Mouse (Mus musculus) thymus, postnatal 10 days (tissue): ENCODE results near the gene Tchp.

Source experiments
- DNase-seq, 2 experiments: peaks; one replicate each; pipeline ENCODE4 v3.0.0; 2021; ENCODE audit warnings: low spot score in 2 of 2

The Tchp gene

GRCm38 (mm10) chr5:114696939-114697338 lies 10.6 kb upstream of the Tchp start:
- no peak for DNase-seq

GRCm38 (mm10) chr5:114698044-114698746 lies 9.4 kb upstream of the Tchp start:
- DNase-seq = no peak

GRCm38 (mm10) chr5:114699015-114699414 lies 8.5 kb upstream of the Tchp start:
- DNase-seq = no peak

- DNase-seq = no peak
These were observed 4.9 kb upstream of the Tchp start for GRCm38 (mm10) chr5:114702403-114703392.

DNA sequence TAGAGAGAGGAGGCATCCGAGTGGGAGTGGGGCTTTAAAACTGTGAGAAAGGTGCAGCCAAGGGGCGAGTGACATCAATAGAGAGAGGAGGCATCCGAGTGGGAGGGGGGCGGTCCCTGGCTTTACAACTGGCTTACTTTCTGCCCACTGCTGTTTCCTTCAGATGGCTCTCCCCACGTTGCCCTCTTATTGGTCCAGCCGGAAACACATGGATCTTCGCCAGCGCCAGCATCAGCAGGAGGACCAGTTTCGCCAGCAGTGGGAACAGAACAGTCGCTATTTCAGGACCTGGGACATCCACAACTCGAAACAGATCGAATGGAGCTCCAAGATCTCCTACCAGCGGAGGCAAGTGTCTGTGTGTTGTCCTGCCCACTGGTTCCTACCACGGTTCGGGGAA lies 931 bp downstream of the Tchp start:
- no peak for DNase-seq

GRCm38 (mm10) chr5:114709357-114709756 lies 1.8 kb downstream of the Tchp start:
- no peak for DNase-seq

DNA sequence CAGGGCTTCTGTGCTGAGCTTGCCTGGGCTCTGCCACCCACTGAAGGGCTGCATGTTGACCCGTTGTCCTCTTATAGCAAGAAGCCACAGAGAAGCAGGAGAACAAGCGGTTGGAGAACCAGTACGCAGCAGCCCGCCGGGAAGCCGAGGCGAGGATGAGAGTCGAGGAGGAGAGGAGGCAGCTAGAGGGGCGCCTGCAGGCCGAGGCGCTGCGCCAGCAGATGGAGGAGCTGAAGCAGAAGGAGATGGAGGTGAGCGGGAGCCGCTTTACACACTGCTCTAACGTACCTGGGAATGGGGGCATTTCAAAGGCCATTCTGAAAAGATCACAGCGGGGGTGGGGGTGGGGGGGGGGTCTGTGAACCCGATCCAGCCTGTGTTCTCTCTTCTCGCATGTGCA lies 7.0 kb downstream of the Tchp start:
- DNase-seq = no peak

DNA sequence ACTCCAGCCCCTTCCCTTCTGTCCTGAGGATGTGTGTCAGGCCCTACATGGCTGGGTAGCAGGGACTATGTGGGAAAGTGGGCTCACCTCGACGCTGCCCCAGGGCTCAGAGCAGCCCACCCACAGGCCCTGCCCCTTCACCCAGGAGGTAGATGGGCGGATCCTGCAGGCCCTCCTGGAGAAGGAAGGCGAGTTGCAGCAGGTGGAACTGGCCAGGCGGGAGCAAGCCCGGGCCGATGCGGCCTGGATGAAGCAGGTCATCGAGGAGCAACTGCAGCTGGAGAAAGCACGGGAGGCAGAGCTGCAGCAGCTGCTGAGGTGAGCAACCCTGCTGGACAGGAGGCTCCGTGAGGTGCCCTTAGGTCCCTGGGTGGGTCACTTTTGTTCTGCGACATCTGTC lies 9.7 kb downstream of the Tchp start:
- no peak for DNase-seq

- no peak for DNase-seq
These were observed 10.4 kb downstream of the Tchp start for GRCm38 (mm10) chr5:114717937-114718336.

- DNase-seq = no peak
These were observed 10.9 kb downstream of the Tchp start for GRCm38 (mm10) chr5:114718483-114718882.

DNA sequence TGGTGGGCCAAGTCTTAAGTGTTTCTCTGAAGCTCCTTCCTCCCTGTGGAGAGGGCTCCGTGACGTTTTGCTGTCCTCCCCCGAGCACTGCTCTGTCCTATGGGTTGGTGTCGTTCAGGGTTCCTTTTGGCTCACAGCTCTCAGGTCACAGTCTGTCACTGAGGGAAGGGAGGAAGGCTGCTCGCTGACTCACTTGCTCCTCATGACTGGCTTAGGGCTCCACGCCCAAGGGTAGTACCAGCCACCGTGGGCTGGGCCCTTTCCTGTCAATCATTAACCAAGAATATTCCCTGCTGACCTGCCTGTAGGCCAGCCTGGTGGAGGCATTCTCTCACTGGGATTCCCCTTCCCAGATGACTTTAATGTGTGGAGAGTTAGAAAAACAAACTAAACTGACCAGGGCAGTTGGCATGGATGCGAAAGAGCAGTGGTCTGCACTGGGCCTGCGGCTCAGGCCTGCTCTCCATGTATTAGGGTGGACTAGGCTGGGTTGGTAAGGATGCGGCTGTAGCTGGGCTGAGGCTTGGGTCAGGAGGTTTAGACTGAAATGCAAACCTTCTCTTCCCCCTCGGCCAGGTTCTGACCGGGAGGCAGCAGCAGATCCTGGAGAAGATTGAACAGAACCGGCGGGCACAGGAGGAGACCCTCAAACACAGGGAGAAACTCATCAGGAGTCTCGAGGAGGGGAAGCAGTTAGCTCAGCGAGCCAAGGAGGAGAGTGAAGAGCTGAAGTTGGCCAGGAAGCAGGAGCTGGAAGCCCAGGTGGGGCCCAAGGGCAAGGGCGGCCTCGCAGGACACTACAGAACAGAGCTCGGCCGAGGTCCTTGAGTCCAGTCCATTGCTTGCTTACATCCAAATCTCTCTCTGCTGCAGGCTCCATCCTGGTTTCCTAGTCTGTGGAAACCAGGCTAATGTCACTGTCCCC lies 11.7 kb downstream of the Tchp start:
- no peak for DNase-seq

DNA sequence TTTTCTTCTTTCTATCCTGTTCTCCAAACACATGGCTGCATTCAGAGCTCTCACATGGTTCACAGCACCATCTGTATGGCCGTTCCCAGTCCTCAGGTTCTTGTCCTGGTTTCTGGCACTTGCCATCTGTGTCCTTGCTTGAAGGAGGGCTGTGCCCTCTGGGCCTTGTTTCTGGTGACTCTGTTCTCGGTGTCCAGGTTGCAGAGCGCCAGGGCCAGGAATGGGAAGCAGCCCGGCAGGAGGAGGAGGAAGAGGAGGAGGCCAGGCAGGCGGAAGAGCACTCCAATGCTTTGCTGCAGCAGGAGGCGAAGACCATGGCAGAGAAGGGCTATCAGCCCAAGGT lies 12.3 kb downstream of the Tchp start:
- DNase-seq = no peak

DNA sequence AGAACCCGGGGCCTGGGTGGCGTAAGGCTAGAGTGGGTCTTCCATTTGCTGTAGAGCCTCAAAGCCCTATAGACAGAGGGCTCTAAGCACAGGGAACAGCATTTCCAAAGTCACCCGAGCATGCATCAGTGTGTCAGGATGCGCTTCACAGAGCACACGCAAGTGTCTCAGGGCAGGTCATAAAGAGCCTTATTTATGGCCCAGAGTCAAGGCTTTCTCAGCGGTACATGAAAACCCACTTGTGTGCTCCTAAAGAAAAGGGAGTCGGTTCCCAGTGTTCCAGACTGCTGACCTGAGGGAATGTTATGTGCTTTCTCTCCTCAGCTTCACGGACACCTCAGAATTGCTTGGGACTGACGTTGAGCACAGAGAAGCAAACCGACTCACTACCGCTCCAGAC lies 13.2 kb downstream of the Tchp start:
- DNase-seq = no peak

GRCm38 (mm10) chr5:114721969-114722368 lies 14.4 kb downstream of the Tchp start:
- no peak for DNase-seq

DNA sequence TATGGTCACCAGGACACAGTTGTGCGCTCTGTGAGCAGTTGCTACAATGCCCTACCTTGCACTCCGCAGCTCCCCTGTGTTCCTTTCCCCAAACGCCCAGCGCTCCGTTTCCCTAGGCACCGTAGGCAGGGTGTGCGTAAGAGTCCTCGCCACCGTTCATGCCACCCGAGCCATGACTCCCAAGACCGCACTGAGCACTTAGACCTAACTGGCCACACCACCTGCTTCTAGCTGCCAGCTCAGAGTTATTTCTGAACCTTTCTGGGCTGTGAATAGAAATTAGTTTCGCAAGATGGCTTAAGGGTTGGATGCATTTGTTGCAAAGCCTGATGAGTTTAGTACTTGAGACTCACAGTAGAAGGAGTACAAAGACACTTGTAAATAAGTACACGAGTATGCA lies 15.3 kb downstream of the Tchp start:
- no peak for DNase-seq

GRCm38 (mm10) chr5:114728160-114728559 lies 20.6 kb downstream of the Tchp start:
- DNase-seq = no peak

GRCm38 (mm10) chr5:114730129-114730528 lies 22.6 kb downstream of the Tchp start:
- DNase-seq = no peak

DNA sequence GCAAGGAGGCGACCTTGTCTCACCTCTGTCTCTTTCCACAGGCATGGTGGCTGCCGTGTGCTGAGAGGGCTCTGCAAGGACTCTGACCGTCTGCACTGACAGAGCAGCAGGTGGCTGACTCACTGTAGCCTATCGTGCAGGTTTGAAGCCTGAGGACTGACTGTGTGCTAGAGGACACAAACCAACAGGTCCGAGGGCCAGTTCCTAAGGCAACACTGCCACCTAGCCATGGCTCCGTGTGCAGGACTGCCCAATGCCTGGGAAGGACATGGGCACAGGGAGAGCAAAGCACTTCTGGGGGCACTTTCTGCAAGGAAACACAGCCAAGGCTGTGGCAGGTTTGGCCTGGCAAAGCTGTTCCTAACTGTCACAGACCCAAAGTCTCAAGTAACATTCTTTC lies 23.9 kb downstream of the Tchp start:
- no peak for DNase-seq

- no peak for DNase-seq
These were observed 24.4 kb downstream of the Tchp start for GRCm38 (mm10) chr5:114731969-114732368.

- DNase-seq = no peak
These were observed 26.0 kb downstream of the Tchp start for GRCm38 (mm10) chr5:114733606-114734005.

DNA sequence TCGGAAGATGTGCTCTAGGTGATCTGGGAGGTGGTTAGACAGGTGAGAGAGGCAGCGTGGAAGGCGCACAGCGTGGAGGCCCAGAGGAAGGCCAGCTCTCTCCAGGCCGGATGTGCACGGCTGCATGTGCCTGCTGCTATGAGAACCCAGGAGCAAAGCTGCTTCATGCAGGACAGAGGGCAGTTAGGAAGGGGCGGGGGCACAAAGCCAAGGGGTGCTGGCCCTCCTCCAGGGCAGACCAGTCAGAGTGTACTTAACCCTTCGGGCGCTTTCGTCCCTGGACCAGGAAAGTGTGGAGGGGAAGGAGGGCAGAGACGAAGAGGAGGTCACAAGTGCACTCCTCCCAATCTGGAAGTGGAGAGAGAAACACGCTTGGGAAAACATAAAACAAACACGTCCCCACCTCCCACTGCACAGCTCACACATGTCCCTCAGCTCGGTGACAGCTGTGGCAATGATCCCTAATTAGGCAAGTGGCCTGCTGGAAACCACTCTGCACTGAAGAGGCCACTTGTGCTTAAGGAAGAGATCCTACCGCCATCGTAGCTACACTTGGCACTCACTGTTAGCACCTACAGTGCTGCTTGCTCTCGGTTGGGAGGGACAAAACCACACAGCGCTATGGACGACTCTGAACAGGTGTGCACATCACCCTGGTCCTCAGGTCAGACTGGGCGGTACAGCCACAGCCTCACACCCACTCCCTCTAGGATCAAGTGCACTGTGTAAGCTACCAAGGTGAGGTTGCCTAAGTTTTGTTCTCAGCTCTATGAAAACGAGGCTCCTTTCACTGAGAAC lies 29.7 kb downstream of the Tchp start:
- no peak for DNase-seq
